Mouse (Mus musculus) gastrocnemius, adult 18-20 months (tissue): ENCODE measurements around the gene Rxfp2. TPM values are rescaled to one million over a fixed set of nuclear protein-coding genes. Genes with fewer than 3 reads are reported as not detected.

Experiments used
- DNase-seq: peaks from one replicate; pipeline ENCODE4 v3.0.0; 2021; ENCODE audit warnings: low spot score
- total RNA-seq, 2 experiments: library from RNA; stranded (reverse); gene quantifications; 2 replicates each; pipeline ENCODE4 v1.2.3; 2021

Rxfp2 gene
- total RNA-seq, 2 experiments from 2014 or later: not detected

GRCm38 (mm10) chr5:150115271-150116092 lies 97.0 kb downstream of the Rxfp2 start:
- DNase-seq: no peak

- DNase-seq: no peak
Measured at GRCm38 (mm10) chr5:150116216-150116905, 97.9 kb downstream of the Rxfp2 start.

- DNase-seq: no peak
Measured at GRCm38 (mm10) chr5:150116906-150117216, 98.4 kb downstream of the Rxfp2 start.

- no peak for DNase-seq
Measured at GRCm38 (mm10) chr5:150118124-150118454, 99.6 kb downstream of the Rxfp2 start.

GRCm38 (mm10) chr5:150118455-150119241 lies 100.2 kb downstream of the Rxfp2 start, which contains the start of gene Fry:
Gene Fry (plus strand): TSS chr5:150118645.
- peak; percentile 94 for DNase-seq

- DNase-seq: no peak
Measured at GRCm38 (mm10) chr5:150120676-150121075, 102.2 kb downstream of the Rxfp2 start.

GRCm38 (mm10) chr5:150122095-150122494 lies 103.6 kb downstream of the Rxfp2 start:
- no peak for DNase-seq

GRCm38 (mm10) chr5:150122571-150122970 lies 104.1 kb downstream of the Rxfp2 start:
- DNase-seq: no peak

- no peak for DNase-seq
Measured at GRCm38 (mm10) chr5:150125920-150126319, 107.4 kb downstream of the Rxfp2 start.

- no peak for DNase-seq
Measured at GRCm38 (mm10) chr5:150128432-150128831, 110.0 kb downstream of the Rxfp2 start.

- no peak for DNase-seq
Measured at GRCm38 (mm10) chr5:150130144-150130543, 111.7 kb downstream of the Rxfp2 start.

- no peak for DNase-seq
Measured at GRCm38 (mm10) chr5:150131166-150131565, 112.7 kb downstream of the Rxfp2 start.

Other genes starting within 250 kb of the Rxfp2 start
- gene Fry, start 100.0 kb downstream of the Rxfp2 start, total RNA-seq: 10 to 100 TPM; 59.8 to 70.0 TPM